Mouse (Mus musculus) heart, postnatal 0 days (tissue): ENCODE measurements around the gene H2-Eb1.

Source experiments
- CTCF ChIP-seq: IDR thresholded peaks from 2 replicates; pipeline ENCODE4 v1.5.1; 2016; ENCODE audit warnings: antibody characterized with exemption, control low read depth, low read depth
- EP300 ChIP-seq: IDR thresholded peaks from 2 replicates; pipeline ENCODE4 v1.6.1; 2016; ENCODE audit warnings: antibody characterized with exemption, low read depth

DNA sequence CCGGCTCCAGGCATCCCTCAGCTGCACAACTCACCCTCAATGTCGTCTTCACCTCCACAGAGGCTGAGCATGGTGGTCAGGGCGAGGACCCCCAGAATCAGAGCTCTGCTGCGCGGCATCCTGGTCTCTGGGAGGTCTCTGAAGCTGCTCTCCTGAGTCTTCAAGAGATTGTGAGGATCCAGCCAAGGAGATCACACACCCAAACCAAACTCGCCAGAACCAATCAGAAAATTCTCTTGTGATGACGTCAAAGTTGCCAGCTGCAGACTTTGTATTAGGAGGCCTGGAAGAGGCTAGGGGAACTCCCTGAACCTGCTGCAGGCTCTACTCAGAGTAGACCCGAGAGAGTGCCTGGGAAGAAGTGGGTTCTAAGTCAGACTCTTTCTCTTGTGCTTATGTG is 18.0 kb upstream of the H2-Eb1 start, which contains the start of gene H2-Aa:
- TF ChIP-seq CTCF (no peak), EP300 (no peak)
